Mouse (Mus musculus): ENCODE results near the gene Cerk. TPM values are rescaled to one million over a fixed set of nuclear protein-coding genes. Genes with fewer than 3 reads are reported as not detected.

Gene Cerk
- polyA plus RNA-seq, 1 experiment from 2014 or later: 19.0 TPM

DNA sequence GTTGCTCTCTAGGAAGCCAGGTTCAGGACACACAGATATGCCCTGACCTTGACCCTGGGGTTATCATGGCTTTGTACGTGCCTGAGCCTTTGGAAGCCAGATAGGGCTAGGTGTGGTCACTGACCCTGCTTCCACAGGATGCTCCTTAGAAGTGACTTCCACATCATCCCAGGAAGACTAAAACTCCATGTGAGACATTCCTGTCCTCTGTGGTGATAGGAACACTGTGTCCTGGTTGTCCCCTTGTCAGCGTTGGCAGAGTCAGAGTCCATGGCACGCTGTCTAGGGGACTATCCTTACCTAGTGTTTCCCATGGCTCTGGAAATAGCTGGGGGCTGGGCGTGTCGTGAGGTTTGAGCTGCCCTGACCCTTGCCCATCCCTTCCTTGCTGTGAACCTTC is 69.5 kb downstream of the Cerk start:
- Histone ChIP-seq H3K4me2 (no peak overlapping the region), H3K9me3 (replicated peaks) (no peaks in the 10 kb centered on the region), H3K27me3 (no peaks in the 10 kb centered on the region), H3K4me3 (no peak overlapping the region), H3K9ac (peak overlapping the region; percentile 30; the same call in 1 of the 2 replicates), H3K4me1 (peaks cover 46% of the 10 kb centered on the region), H3K27ac (no peak overlapping the region), H3K36me3 (ENCODE audit: poor library complexity, severe bottlenecking) (peaks cover 35% of the 10 kb centered on the region)
- 73% methylated on average over 5 of the region's 5 CpGs for WGBS
- ATAC-seq: no peak

DNA sequence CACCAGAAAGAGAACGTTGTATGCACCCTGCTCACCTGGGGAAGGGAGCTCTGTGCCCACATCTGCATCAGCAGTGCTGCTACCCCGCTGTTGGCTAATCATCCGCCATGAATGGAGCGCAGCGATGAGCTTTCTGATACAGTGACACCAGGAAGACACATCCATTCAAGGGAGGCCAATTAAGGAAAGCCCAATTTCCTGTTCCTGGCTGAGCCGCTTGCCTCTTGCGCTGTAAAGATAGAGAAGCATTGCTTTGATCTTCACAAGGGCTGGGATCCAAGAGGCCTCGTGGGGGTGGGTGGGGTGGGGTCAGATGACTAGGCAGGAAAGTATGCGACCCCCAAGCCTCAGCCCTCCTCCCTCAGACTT is 72.6 kb downstream of the Cerk start:
- no peak overlapping the region for H3K4me3 ChIP-seq
- H3K9me3 ChIP-seq (replicated peaks): no peaks in the 10 kb centered on the region
- H3K9ac ChIP-seq: peak overlapping the region; percentile 46
- H3K4me1 ChIP-seq: peaks cover 65% of the 10 kb centered on the region
- H3K4me2 ChIP-seq: peak overlapping the region; percentile 32
- 4% methylated on average over 9 of the region's 9 CpGs for WGBS
- H3K27ac ChIP-seq: peak overlapping the region; percentile 89
- H3K27me3 ChIP-seq: no peaks in the 10 kb centered on the region
- ATAC-seq: peak; percentile 44
- peaks cover 4% of the 10 kb centered on the region for H3K36me3 ChIP-seq (ENCODE audit: poor library complexity, severe bottlenecking)

DNA sequence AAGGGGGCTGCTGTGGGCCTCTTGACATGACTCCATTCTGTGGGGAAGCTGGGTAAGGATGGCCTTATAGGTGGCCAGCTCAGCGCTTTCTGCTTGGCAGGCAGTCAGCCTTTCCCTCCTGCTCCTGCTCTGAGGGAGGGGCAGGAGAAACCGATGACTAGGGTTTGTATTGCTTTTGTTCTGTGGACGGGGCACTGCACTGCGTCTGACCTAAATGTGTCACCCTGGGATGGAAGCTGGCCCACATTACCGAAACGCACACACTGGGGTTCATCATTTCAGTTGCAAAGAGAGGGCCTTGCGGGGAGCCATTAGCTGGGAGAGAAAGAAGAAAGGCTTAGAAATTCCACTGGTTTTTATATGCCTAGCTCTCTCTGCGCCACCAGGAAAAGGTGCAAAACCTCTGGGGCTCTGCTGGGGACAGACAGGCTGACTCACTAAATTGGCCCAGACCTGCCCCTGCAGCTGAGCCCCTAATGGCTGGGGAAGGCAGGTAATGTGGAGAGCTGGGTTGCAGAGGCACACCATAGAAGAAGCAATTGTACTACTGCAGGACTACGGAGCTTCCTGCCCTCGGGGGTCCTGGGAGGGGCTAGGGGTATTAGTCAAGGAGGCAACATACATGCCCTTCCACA is 73.1 kb downstream of the Cerk start:
- H3K9me3 ChIP-seq (replicated peaks): no peaks in the 10 kb centered on the region
- H3K9ac ChIP-seq: peak overlapping the region; percentile 46
- H3K36me3 ChIP-seq (ENCODE audit: poor library complexity, severe bottlenecking): no peaks in the 10 kb centered on the region
- peak overlapping the region; percentile 89 for H3K27ac ChIP-seq
- H3K4me2 ChIP-seq: peak overlapping the region; percentile 32
- H3K4me1 ChIP-seq: peaks cover 65% of the 10 kb centered on the region
- no peaks in the 10 kb centered on the region for H3K27me3 ChIP-seq
- ATAC-seq: peak; percentile 68
- 3% methylated on average over 10 of the region's 10 CpGs for WGBS
- no peak overlapping the region for H3K4me3 ChIP-seq

DNA sequence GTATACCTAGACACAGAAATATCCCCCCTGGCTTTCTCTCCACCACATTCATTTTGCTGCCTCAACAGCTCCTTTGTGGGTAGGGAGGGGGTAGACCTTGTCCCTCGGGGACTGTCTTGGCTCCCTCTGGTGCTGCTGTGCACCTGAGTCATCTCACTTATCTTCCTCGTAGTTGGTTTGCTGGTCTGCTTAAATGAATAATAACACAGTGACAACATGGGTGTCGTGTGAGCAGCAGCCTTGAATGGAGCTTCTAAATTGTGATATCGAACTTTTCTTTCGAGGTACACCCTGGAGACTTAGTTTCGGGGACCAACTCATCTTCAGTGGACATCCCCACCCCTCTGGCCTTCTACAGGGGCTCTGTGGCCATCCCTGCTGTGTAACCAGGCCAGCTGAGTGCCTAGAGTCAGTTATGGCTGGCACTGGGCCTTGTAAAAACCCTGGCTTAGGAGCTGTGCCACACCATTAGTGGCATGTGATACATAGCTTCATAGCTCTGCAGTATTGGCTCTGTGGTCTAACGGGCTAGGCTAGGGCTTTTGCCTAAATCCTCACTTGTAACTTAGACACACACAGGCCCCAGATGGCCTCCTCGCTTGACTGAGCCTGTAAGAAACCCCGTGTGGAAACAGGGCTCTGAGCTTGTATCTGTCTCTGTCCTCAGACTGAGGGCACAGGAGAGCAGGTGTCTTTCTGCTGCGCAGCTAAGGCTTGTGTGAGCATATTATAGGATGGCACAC is 75.4 kb downstream of the Cerk start:
- Histone ChIP-seq H3K4me1 (peaks cover 54% of the 10 kb centered on the region), H3K27me3 (no peaks in the 10 kb centered on the region), H3K9me3 (replicated peaks) (no peaks in the 10 kb centered on the region), H3K36me3 (ENCODE audit: poor library complexity, severe bottlenecking) (peaks cover 4% of the 10 kb centered on the region; the same call in 1 of the 2 replicates), H3K4me3 (no peak overlapping the region), H3K27ac (peak overlapping the region; percentile 1; the same call in 1 of the 2 replicates), H3K9ac (no peak overlapping the region), H3K4me2 (no peak overlapping the region)
- 66% methylated on average over 10 of the region's 10 CpGs for WGBS
- no peak for ATAC-seq

DNA sequence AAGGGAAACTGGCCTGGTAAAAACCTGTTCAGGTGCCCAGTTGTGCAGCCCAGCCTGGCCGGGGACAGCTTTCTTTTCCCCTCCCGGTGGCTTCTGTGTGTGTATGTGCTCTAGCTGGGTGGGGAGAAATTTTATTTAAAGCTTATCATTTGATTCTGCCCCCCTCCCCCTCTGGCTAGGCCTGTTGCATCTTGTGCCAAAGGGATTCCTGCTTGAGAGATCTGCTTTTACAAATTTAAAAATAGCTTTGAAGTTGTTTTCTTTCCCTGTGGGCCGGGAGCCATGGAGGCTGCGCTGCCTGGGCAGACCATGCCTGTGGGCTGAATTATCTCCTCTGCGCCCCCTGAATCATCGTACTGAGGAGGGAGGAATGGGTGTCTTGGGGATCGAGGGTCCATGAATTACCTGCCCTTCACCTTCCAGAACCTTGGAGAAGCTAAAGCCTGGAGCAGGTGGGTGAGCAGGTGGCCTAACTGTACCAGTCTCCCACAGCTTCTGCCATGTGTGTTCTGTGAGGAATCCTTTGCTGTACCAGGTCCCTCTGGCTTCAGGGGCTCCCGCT is 76.2 kb downstream of the Cerk start:
- ATAC-seq: no peak
- peak overlapping the region; percentile 8; the same call in 1 of the 2 replicates for H3K27ac ChIP-seq
- 85% methylated on average over 8 of the region's 8 CpGs for WGBS
- peaks cover 54% of the 10 kb centered on the region for H3K4me1 ChIP-seq
- no peaks in the 10 kb centered on the region for H3K9me3 ChIP-seq (replicated peaks)
- H3K9ac ChIP-seq: no peak overlapping the region
- H3K36me3 ChIP-seq (ENCODE audit: poor library complexity, severe bottlenecking): peaks cover 10% of the 10 kb centered on the region; the same call in 1 of the 2 replicates
- no peak overlapping the region for H3K4me2 ChIP-seq
- no peak overlapping the region for H3K4me3 ChIP-seq
- H3K27me3 ChIP-seq: no peaks in the 10 kb centered on the region

DNA sequence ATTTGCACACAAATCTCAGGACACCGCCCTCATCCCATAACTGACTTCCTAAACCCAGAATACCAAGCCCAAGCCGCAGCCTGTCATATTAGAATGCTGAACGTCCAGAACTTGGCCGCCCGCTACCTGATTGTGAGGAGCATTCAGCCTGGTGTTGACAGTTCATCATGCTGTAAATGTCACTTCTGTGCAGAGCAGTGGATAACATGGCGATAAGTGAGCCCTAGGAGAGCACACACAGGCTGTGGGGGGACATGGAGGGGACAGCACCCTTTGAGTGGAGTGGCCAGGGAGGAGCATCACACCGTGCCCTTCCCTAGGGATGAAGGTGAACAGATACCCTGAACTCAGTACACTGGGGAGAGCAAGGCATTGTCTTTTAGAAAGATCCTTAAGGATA is 76.7 kb downstream of the Cerk start:
- ATAC-seq: no peak
- 90% methylated on average over 7 of the region's 7 CpGs for WGBS
- Histone ChIP-seq H3K9me3 (replicated peaks) (no peaks in the 10 kb centered on the region), H3K4me2 (no peak overlapping the region), H3K9ac (no peak overlapping the region), H3K27ac (peak overlapping the region; percentile 8; the same call in 1 of the 2 replicates), H3K4me3 (no peak overlapping the region), H3K36me3 (ENCODE audit: poor library complexity, severe bottlenecking) (peaks cover 14% of the 10 kb centered on the region), H3K4me1 (peaks cover 54% of the 10 kb centered on the region), H3K27me3 (no peaks in the 10 kb centered on the region)

DNA sequence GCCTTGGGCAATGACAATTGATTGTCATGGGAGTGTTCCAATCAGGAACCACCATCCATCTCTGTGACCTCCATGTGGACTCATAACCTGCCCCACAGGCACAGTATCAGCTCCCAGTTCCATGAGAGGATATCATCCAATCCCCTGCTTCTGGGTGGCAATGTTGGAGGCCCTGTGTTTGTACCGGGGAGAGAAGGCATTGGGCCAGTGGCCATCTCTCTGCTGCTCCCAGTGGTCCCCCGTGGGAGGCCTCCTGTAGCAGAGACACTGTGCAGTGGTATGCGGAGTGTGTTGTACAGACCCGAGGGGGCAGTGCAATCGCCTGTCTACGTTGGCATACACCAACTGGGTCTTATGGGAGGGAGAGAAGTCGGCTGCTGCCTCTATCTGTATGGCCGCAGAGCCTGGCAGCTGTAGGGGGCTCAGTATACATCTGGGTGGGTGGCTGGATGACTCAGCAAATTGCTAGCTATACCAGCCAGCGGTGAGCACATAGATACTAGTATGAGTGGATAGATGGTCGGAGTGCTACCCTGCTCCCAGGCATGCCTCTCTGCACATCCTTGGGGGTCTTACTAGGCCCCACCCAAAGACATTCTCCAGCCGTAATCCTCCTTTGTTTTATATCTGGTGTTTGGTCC is 78.0 kb downstream of the Cerk start:
- WGBS: 87% methylated on average over 11 of the region's 11 CpGs
- no peak for ATAC-seq

DNA sequence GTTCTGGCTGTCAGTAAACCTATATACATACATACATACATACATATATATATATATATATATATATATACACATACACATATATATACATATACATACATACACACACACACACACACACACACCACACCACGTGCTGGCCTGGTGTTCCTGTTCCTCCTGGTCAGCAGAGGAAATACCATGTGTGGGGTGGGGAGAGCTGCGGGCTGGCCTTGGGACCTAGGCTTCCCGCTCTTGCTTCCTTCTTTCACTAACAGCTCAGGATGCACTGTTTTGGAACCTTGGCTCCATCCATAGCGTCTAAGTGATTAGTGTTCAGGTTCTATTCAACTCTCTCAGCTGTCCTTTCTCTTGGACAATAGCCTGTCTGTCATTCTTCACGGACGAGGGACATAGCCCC is 80.2 kb downstream of the Cerk start:
- WGBS: 56% methylated on average over 6 of the region's 6 CpGs
- Histone ChIP-seq H3K27ac (no peak overlapping the region), H3K36me3 (ENCODE audit: poor library complexity, severe bottlenecking) (peaks cover 49% of the 10 kb centered on the region), H3K4me3 (no peak overlapping the region), H3K9me3 (replicated peaks) (no peaks in the 10 kb centered on the region), H3K27me3 (no peaks in the 10 kb centered on the region), H3K4me2 (no peak overlapping the region), H3K4me1 (peaks cover 26% of the 10 kb centered on the region), H3K9ac (no peak overlapping the region)
- no peak for ATAC-seq

More for the DNA sequence above, 78.0 kb downstream of the Cerk start:
- Histone ChIP-seq H3K4me2 (no peak overlapping the region), H3K36me3 (ENCODE audit: poor library complexity, severe bottlenecking) (peaks cover 27% of the 10 kb centered on the region), H3K9ac (0 out of 2 replicates have a peak overlapping the region, but pooled peaks have one; percentile 34), H3K27ac (no peak overlapping the region), H3K4me1 (peaks cover 45% of the 10 kb centered on the region), H3K9me3 (replicated peaks) (no peaks in the 10 kb centered on the region), H3K4me3 (no peak overlapping the region), H3K27me3 (no peaks in the 10 kb centered on the region)

DNA sequence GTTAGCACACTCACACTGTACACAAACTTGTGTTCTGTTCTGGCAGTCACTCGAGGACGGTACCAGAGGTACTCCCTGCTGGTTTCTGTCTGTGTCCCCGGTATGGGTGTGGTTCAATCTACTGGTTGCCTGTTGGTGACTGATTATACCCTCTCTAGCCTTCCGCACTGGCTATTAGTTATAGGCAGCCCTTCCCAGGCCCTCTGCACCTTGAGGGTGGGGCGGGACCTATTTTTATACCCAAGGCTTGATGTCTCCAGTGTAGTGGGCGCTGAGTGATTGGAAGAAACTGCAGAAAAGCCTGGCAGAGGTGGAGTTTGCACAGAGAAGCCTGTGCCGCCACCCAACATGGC is 80.6 kb downstream of the Cerk start:
- Histone ChIP-seq H3K27me3 (no peaks in the 10 kb centered on the region), H3K27ac (no peak overlapping the region), H3K9me3 (replicated peaks) (no peaks in the 10 kb centered on the region), H3K9ac (no peak overlapping the region), H3K36me3 (ENCODE audit: poor library complexity, severe bottlenecking) (peaks cover 53% of the 10 kb centered on the region), H3K4me1 (peaks cover 22% of the 10 kb centered on the region), H3K4me3 (no peak overlapping the region), H3K4me2 (no peak overlapping the region)
- no peak for ATAC-seq
- 86% methylated on average over 7 of the region's 7 CpGs for WGBS

DNA sequence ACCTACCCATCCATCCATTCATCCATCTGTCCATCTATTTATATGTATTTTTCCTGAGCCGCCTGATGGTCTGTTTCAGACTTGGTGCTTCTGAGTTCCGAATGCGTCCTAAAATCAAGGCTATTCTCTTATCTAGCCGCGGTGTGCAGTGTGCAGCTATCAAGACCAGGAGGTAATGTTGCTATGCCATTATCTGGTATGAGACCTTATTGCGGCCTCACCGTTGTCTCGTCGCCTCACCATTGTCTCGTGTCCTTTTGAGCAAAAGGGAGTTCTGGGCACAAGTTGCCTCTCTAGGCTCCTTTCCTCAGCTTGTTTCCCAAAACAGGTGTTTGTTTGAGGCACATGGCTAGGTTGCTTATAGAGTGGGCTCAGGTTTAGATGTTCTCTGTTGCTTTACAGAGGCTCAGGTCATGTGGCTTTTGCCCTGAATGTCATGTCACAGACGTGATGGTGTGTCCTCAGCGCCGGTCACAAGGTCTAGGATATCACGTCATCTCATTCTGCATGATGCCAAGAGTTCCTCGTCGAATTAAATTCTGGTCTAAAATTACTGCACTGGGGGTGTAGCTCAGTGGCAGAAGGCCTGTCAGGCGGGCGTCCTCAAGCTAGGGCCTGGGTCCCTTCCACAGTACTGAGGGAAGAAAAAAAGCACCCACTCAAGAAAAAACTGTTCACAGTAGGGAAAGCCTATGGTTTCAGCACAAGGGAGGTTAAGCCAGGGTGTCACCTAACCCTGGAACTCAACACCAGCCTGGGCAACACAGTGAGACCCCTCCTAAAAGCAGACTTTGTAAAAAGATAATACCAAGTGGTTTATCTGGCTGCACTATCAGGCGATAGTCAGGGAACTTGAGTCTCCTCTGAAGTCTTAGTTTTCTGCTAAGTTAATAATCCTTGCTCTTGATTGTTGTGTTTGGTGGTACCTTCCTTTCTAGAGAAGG is 81.3 kb downstream of the Cerk start:
- no peaks in the 10 kb centered on the region for H3K27me3 ChIP-seq
- H3K27ac ChIP-seq: no peak overlapping the region
- no peaks in the 10 kb centered on the region for H3K9me3 ChIP-seq (replicated peaks)
- WGBS: 94% methylated on average over 19 of the region's 19 CpGs
- H3K4me3 ChIP-seq: no peak overlapping the region
- H3K4me1 ChIP-seq: peaks cover 16% of the 10 kb centered on the region
- H3K9ac ChIP-seq: no peak overlapping the region
- peaks cover 53% of the 10 kb centered on the region for H3K36me3 ChIP-seq (ENCODE audit: poor library complexity, severe bottlenecking)
- no peak for ATAC-seq
- H3K4me2 ChIP-seq: no peak overlapping the region

DNA sequence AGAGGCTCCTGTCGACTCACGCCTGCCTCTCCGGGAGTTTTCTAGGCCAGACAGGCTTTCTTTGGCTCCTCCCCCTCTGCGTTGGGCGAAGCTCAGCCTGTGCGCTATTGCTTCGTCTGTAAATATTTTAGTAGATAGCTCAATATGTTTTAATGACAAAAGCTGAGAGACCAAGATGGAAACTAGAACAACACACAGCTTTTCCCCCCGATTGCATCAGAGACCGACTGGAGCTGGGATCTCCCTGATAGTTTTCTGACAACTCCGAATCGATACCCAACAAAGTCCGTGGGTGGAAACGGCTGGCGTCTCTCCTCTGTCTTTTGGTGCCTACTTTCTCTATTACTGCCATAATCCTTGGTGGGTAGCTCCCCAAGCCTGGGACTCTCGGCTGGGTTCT is 83.6 kb downstream of the Cerk start:
- H3K9me3 ChIP-seq (replicated peaks): no peaks in the 10 kb centered on the region
- 92% methylated on average over 15 of the region's 15 CpGs for WGBS
- peaks cover 7% of the 10 kb centered on the region for H3K4me1 ChIP-seq
- no peak for ATAC-seq
- H3K36me3 ChIP-seq (ENCODE audit: poor library complexity, severe bottlenecking): peaks cover 65% of the 10 kb centered on the region
- no peaks in the 10 kb centered on the region for H3K27me3 ChIP-seq
- H3K27ac ChIP-seq: no peak overlapping the region
- H3K4me3 ChIP-seq: no peak overlapping the region
- H3K9ac ChIP-seq: no peak overlapping the region
- H3K4me2 ChIP-seq: no peak overlapping the region
